Mouse (Mus musculus) spleen, adult 2 months (tissue): Measurements from ENCODE around the gene Pop7. TPM values are rescaled to one million over a fixed set of nuclear protein-coding genes. Genes with fewer than 3 reads are reported as not detected.

Experiments
- DNase-seq, 2 experiments: peaks; one replicate each; pipeline versions ENCODE4 v3.0.0 to v3.0.0-alpha.2; 2012 to 2021; ENCODE audit warnings: low spot score in 2 of 2, low read depth in 1 of 2
- H3K27ac ChIP-seq: fragments of 200-500 bp; 2 replicates; pipeline ENCODE4 v1.5.1; 2012; ENCODE audit warnings: low read length, inconsistent platforms; ENCODE audit not compliant: insufficient read depth
- H3K27me3 ChIP-seq: fragments of 200-500 bp; 2 replicates; pipeline ENCODE4 v1.6.1; 2012; ENCODE audit warnings: mild to moderate bottlenecking, moderate library complexity, low read length, inconsistent platforms; ENCODE audit not compliant: control insufficient read depth, insufficient read depth
- H3K36me3 ChIP-seq: fragments of 200-500 bp; 2 replicates; pipeline ENCODE4 v1.6.1; 2012; ENCODE audit warnings: mild to moderate bottlenecking, low read length, inconsistent platforms; ENCODE audit not compliant: control insufficient read depth, insufficient read depth
- H3K4me1 ChIP-seq: fragments of 200-500 bp; 2 replicates; pipeline ENCODE4 v1.6.1; 2011; ENCODE audit warnings: inconsistent platforms; ENCODE audit not compliant: control insufficient read depth, insufficient read depth, insufficient read length
- H3K4me3 ChIP-seq: fragments of 200-500 bp; 2 replicates; pipeline ENCODE4 v1.5.1; 2011; ENCODE audit warnings: mild to moderate bottlenecking, inconsistent platforms; ENCODE audit not compliant: insufficient read depth, insufficient read length; ENCODE audit errors: extremely low read depth
- CTCF ChIP-seq: fragments of 200-500 bp; IDR thresholded peaks from 2 replicates; pipeline ENCODE4 v1.5.1; 2011; ENCODE audit warnings: mild to moderate bottlenecking, inconsistent platforms; ENCODE audit not compliant: insufficient read depth, insufficient read length, insufficient replicate concordance; ENCODE audit errors: extremely low read depth
- POLR2A ChIP-seq: fragments of 200-500 bp; IDR thresholded peaks from 2 replicates; pipeline ENCODE4 v1.6.1; 2011; ENCODE audit warnings: low read depth, low read length, inconsistent platforms
- WGBS: fragments of 180-500 bp; shearing (Covaris S2); methylation state at CpG from one replicate; pipeline ENCODE4 v1.1.7; 2018; 5-methylcytosine and 5-hydroxymethylcytosine counted together
- polyA plus RNA-seq: library from polyadenylated mRNA; depleted of rRNA; stranded (reverse); fragments of >200 nt; gene quantifications from 2 replicates; pipeline ENCODE4 v1.2.3, GENCODE M21; 2012

Gene Pop7
- polyA plus RNA-seq, 1 experiment: 26.6 TPM

DNA sequence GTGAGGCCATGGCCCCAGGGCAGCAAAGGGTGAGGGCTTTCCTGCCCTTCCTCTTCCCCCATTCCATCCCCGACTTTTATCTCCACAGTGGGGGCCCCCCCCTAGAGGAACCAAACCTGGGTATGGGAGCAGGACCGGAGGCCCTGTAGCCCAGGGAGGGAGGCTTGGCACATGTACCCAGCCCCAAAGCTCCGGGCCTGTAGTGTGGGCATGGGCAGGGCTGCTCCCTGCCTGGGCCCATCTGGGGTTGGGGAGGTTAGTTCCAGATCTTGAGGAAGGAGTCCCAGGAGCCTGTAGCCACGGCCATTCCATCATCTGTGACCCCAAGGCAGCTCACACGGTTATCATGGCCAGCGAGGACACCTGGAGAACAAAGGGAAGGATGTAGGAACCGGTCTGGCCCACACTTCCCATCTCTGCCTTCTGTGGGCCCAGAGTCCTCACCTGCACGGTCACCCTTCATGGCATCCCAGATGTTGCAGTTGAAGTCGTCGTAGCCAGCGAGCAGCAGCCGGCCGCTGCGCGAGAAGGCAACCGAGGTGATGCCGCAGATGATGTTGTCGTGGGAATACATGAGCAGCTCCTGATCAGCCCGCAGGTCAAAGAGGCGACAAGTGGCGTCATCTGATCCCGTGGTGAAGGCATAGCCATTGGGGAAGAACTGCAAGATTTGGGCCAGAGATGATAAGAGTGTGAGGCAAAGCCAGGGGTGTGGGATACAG, 26.1 kb upstream of the Pop7 start:
- TF ChIP-seq POLR2A (no peak), CTCF (no peak)
- Histone ChIP-seq H3K27me3 (no peaks in the 10 kb centered on the region), H3K4me3 (no peak overlapping the region), H3K4me1 (peaks cover 4% of the 10 kb centered on the region; the same call in 1 of the 2 replicates), H3K36me3 (peaks cover 61% of the 10 kb centered on the region), H3K27ac (no peak overlapping the region)
- no peak for DNase-seq
- WGBS: 85% methylated on average over 22 of the region's 22 CpGs

DNA sequence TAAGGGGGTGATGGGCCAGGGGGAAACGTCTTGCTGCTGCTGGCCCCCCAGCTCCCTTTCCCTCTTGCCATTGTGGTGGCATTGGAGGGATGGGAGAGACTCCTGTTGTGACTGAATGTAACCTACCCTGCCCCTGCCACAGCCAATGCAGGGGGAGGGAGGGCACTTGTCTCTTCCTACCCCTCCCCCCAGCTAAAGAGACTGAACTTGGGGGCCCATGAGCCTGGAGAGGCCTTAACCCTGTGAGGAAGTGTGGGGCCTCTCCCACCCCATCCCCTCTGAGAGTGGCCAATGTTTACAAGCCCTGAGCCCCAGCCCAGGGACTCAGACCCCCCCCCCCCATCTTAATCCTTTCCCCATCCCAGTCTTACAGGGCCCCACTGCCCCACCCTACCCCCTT, 25.1 kb upstream of the Pop7 start:
- TF ChIP-seq POLR2A: no peak
- no peak for TF ChIP-seq CTCF
- no peak overlapping the region for H3K27ac ChIP-seq
- H3K27me3 ChIP-seq: no peaks in the 10 kb centered on the region
- peaks cover 4% of the 10 kb centered on the region; the same call in 1 of the 2 replicates for H3K4me1 ChIP-seq
- peaks cover 71% of the 10 kb centered on the region for H3K36me3 ChIP-seq
- H3K4me3 ChIP-seq: no peak overlapping the region
- no peak for DNase-seq
- 89% methylated on average over 1 of the region's 1 CpGs for WGBS

DNA sequence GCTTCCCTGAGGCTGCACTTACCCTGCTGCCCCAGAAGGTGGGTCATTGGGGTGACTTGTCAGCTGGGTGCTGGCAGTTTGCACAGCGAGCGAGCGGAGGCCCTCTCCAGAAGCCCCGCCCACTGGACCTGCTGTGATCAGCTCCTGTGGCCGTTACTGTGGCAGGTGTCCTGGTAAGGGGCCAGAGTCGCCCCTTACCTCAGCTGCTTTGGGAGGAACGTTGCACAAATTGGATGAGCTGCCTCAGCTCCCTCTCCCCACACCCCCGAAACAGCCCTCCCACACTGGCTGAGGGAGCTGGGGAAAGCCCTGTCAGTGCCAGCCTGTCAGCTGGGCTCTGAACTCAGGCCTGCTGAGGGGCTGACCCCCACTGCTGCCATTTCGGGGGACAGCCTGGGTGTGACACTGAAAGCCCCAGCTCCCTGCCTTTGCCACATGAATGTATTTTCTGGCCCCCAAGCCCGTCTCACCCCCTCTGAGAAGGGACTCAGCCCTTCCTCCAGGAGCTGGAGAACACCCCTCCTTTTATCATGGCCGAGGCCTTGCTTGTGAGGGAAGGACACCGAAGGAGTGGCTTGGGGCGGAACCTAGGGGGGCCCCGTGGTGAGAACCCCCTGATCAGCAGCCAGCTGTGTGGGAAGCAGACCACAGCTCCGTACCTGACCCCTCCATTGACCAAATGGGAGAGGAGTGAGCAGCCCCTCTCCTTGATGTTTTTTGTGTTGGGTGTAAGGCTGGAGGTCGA, 24.0 kb upstream of the Pop7 start:
- WGBS: 50% methylated on average over 16 of the region's 16 CpGs
- Histone ChIP-seq H3K27me3 (no peaks in the 10 kb centered on the region), H3K27ac (0 out of 2 replicates have a peak overlapping the region, but pooled peaks have one; percentile 24), H3K36me3 (peaks cover 80% of the 10 kb centered on the region), H3K4me3 (no peak overlapping the region), H3K4me1 (peaks cover 4% of the 10 kb centered on the region; the same call in 1 of the 2 replicates)
- DNase-seq: no peak
- no peak for TF ChIP-seq CTCF
- TF ChIP-seq POLR2A: no peak

DNA sequence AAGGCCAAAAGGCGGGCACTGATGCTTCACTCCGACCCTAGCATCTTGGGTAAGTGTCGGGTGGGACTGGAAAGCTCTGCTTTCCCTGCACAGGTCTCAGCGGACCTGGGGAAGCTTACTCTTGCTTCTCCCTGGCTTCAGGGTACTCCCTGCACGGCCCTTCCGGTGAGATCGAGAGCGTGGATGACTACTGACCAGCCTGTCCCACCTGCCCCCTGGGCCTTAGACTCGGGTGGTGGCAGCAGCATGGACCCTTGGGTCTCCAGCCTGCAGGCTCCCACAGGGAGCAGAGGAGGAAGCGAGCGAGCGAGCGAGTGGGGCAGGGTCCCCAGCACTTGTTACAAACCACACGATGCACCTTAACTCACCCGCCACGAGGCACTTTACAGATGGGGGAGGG, 23.2 kb upstream of the Pop7 start:
- H3K4me3 ChIP-seq: no peak overlapping the region
- no peak overlapping the region for H3K27ac ChIP-seq
- H3K36me3 ChIP-seq: peaks cover 88% of the 10 kb centered on the region
- peaks cover 4% of the 10 kb centered on the region; the same call in 1 of the 2 replicates for H3K4me1 ChIP-seq
- 84% methylated on average over 16 of the region's 16 CpGs for WGBS
- DNase-seq: no peak
- no peaks in the 10 kb centered on the region for H3K27me3 ChIP-seq
- TF ChIP-seq CTCF: no peak

DNA sequence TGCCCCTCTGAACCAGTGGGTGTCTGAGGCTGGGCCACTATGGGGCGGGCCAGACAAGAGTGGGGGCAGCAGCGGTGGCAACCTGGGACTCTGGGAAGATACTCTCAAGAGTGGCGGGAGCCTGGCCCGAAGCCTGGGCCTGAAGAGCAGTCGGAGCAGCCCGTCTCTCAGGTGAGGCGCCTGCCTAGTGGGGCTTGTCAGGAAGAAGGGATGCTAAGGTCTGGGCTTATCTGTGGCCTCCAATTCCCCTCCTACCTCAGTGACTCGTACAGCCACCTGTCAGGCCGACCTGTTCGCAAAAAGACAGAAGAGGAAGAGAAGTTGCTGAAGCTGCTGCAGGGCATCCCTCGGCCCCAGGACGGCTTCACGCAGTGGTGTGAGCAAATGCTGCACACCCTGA, 22.4 kb upstream of the Pop7 start:
- Histone ChIP-seq H3K4me3 (no peak overlapping the region), H3K4me1 (no peaks in the 10 kb centered on the region), H3K27me3 (no peaks in the 10 kb centered on the region), H3K36me3 (peaks cover 93% of the 10 kb centered on the region), H3K27ac (no peak overlapping the region)
- DNase-seq: no peak
- 87% methylated on average over 13 of the region's 13 CpGs for WGBS
- TF ChIP-seq CTCF (no peak), POLR2A (no peak)

GRCm38 (mm10) chr5:137524251-137524515, 21.9 kb upstream of the Pop7 start:
- Histone ChIP-seq H3K4me3 (no peak overlapping the region), H3K4me1 (no peaks in the 10 kb centered on the region), H3K27me3 (no peaks in the 10 kb centered on the region), H3K27ac (no peak overlapping the region), H3K36me3 (peaks cover 93% of the 10 kb centered on the region)
- TF ChIP-seq CTCF (no peak), POLR2A (no peak)
- WGBS: 90% methylated on average over 8 of the region's 8 CpGs
- no peak for DNase-seq
